Mouse (Mus musculus) bone marrow macrophage, adult 2 months (primary cell): ENCODE data around the gene Znrf4. TPM values are rescaled to one million over a fixed set of nuclear protein-coding genes. Genes with fewer than 3 reads are reported as not detected.

Experiments used
- H3K27ac ChIP-seq: 2 replicates; pipeline ENCODE4 v1.5.1; 2012; ENCODE audit warnings: low read depth, low read length; ENCODE audit not compliant: insufficient read depth
- H3K4me1 ChIP-seq: 2 replicates; pipeline ENCODE4 v1.6.1; 2012; ENCODE audit warnings: low read length; ENCODE audit not compliant: control insufficient read depth, insufficient read depth
- H3K4me3 ChIP-seq: 2 replicates; pipeline ENCODE4 v1.5.1; 2012; ENCODE audit warnings: mild to moderate bottlenecking, low read length, moderate library complexity; ENCODE audit not compliant: insufficient read depth
- CTCF ChIP-seq: IDR thresholded peaks from 2 replicates; pipeline ENCODE4 v1.5.1; 2012; ENCODE audit warnings: low read depth, mild to moderate bottlenecking, low read length, moderate library complexity
- POLR2A ChIP-seq: IDR thresholded peaks from 2 replicates; pipeline ENCODE4 v1.6.1; 2012; ENCODE audit warnings: mild to moderate bottlenecking, low read depth, low read length, borderline replicate concordance
- polyA plus RNA-seq: library from polyadenylated mRNA; stranded (reverse); fragments of >200 nt; gene quantifications from 2 replicates; pipeline ENCODE4 v1.2.4, GENCODE M21; 2012; ENCODE audit not compliant: missing spikeins, insufficient read depth, insufficient read length

Znrf4 gene
- polyA plus RNA-seq, result not detected in 2 replicates

DNA sequence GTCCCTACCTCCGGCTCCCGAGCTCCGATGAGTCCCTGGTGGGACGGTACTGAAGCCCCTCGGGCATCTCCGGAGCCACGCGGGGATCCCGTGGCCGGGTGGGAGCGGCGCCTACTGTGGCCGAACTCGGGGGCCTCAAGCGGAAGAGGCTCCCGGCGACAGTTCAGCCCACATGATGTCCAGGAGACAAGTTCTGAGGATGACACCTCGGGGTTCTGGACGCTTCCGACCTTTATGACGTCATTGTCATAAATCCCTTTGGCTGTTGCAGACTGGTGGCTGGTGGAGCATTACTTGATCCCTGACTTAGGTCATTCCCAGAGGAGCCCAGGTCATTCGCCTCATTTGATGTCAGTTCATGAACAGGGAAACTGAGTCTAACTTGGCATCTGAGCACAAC is at the start of gene Znrf4:
Znrf4 (minus strand) TSS at position 122 of the 400 bp plus-strand sequence.
- H3K4me1 ChIP-seq, result peaks cover 13% of the 10 kb centered on the region
- no peak within 1 kb of the TSS for H3K27ac ChIP-seq
- no peak within 1 kb of the TSS for H3K4me3 ChIP-seq
- TF ChIP-seq POLR2A (no peak), CTCF (no peak)

DNA sequence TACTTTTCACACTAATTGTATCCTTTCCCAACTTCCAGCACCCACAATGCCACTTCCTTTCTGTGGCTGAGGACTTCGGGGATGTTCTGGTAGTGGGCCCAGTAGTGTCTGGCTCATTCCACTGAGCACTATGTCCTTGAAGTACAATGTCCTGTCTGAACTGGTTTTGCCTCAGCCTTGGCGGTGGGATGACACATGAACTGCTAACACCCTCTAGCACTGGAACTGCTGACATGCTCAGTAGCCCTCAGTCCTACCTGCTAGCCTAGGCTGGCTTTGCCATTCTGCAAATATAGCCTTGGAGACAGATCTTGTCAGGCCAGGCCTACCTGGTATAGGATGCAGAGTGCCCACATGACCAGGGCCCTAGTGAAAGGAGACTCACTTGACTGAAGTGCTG is 49.6 kb upstream of the Znrf4 start:
- Histone ChIP-seq H3K4me3 (no peak overlapping the region), H3K4me1 (no peaks in the 10 kb centered on the region), H3K27ac (no peak overlapping the region)
- TF ChIP-seq CTCF, result no peak

DNA sequence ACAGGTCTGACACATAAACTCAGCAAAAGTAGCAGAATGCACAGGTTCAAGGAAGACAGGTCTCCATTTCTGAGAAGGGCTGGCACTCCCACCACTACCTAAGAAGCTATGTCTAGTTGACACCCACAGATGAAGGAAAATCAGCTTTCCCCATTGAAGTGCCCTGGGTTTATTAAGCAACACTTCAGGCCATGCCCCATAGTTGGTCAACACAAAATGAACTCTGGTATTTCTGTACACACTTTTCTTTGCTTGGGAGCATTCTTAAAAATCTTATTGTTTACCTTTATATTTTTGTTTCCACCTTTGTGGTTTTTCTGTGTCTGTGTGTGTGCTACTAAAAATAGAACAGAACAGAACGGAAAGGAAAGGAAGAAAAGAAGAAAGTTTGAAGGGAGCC is 47.9 kb upstream of the Znrf4 start:
- Histone ChIP-seq H3K27ac (no peak overlapping the region), H3K4me1 (no peaks in the 10 kb centered on the region), H3K4me3 (no peak overlapping the region)
- no peak for TF ChIP-seq POLR2A
- TF ChIP-seq CTCF, result no peak

DNA sequence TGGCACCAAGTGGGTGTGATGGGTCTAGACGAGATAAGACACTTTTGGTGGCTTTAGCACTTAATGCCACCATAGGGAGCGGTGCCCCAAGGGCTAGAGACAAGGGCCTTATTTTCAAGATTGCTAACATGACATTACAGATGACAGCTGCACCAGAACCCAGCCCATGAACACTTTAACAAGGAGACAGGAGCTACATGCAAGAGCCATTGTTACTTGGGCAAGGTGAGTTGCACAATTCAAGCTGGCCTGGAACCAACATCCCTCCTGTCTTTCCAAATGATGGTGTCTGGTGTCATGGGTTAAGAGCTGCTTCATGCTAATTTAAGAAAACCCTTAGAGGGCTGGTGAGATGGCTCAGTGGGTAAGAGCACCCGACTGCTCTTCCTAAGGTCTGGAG is 47.2 kb upstream of the Znrf4 start:
- TF ChIP-seq CTCF (no peak), POLR2A (no peak)

DNA sequence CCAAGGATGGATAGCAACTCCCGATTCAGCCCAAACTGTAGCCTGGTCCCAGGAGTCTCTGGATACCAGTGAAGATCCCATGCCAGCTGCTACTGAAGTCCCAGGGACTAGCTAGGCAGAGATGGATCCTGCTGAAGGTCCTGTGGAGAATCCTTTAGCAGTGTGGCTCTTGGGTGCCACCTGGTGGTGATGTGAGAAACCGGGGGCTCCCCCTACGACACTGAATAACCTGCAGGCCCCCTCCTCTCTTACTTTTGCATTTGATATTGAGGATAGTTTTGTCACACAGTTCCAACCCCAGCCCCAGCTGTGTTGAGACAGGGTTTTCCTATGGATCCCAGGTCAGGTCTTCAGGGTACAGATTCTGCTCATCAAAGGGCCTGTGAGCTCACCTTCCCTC is 46.2 kb upstream of the Znrf4 start:
- TF ChIP-seq POLR2A (no peak), CTCF (peak; percentile 86)
- H3K27ac ChIP-seq, result no peak overlapping the region
- H3K4me1 ChIP-seq, result no peaks in the 10 kb centered on the region

More for the DNA sequence above, 47.2 kb upstream of the Znrf4 start:
- no peaks in the 10 kb centered on the region for H3K4me1 ChIP-seq
- H3K27ac ChIP-seq, result no peak overlapping the region
- no peak overlapping the region for H3K4me3 ChIP-seq

DNA sequence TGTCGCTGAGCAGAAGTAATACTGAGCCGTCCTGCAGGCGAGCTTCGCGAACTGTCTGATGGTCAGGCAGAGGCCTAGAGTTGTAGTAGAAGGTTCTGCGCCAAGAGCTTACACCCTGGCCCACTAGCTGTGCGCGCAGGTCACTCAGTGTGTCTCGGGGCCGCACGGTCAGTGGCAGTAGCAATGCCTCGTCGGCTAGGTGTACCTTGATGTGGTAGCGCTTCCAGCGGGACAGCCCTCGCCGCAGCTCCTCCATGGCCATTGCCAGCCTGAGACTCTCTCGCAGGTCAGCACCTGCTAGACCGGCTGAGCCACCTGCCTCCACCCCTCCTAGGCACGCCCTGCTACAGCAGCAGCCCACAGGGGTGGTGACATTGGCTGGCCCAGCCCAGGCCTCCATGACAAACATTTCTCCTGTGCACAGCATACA is 41.9 kb upstream of the Znrf4 start, which contains the start of gene Gm20219:
Gm20219 (minus strand) TSS at position 266 of the 430 bp plus-strand sequence.
- Histone ChIP-seq H3K27ac (no peak within 1 kb of the TSS), H3K4me3 (no peak within 1 kb of the TSS), H3K4me1 (0 out of 2 replicates have a peak, but pooled peaks cover 2% of the 10 kb centered on the region)
- TF ChIP-seq POLR2A (no peak), CTCF (no peak)

More for the DNA sequence above, 46.2 kb upstream of the Znrf4 start:
- H3K4me3 ChIP-seq, result no peak overlapping the region

DNA sequence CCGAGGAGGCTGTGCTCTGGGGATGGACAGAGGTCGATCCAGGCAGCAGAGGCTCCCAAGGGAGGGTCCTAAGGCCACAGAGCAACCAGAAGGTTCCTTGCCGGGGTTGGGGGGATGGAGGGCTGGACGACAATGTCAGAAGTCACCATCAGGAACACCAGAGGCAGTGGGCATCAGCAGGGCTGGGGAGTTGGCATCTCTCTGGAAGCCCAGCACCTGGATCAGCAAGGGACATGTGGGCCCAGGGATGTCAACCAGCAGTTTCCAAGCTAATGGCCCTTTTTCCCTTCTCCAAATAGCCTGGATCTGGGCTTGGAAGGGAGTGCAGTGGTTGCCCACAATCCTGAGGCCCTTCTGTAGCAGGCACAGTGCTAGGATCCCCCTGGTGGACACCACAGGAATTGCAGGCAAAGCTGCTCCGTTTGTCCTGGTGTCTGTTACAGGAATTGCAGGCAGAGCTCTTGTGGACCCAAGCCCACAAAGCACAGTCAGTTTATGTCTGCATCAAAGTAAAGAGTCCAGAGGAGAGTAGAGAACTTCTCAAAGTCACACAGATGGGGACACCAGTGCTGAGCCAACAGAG is 40.6 kb upstream of the Znrf4 start:
- H3K27ac ChIP-seq, result no peak overlapping the region
- TF ChIP-seq POLR2A, result no peak
- TF ChIP-seq CTCF, result peak; percentile 98
- H3K4me1 ChIP-seq, result 0 out of 2 replicates have a peak, but pooled peaks cover 2% of the 10 kb centered on the region
- H3K4me3 ChIP-seq, result no peak overlapping the region

DNA sequence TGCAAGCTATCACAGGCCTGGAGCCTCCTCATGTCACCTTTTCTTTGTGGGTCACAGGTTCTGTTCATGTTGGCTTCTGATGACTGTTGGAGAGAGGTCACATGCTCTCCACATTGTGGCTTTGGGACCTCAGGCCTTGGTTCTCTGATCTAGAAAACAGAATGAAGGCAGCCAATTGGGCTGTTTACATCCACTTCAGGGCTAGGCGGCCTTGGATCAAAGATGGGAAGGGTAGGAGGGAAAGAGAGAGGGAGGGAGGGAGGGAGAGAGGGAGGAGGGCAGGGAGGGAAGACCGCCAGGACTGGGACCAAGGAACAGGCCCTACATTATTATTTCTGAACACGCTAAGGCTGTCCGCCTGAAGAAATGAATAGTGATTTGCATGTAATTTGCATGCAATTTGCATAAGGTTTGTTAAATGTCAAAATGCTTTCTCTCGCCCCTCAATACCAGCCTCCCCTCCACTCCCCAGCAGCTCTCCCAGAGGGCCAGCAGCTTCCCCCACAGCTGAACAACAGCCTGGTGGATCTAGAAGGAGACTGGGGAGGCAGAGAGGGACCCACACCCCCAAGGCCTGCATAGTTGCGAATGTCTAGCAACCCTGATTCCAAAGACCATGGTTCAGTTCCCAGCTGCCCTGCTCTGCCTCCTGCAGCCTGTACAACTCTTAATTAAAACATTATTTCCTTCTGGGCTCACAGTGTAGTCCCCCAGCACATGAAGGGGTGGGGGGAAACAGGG is 39.8 kb upstream of the Znrf4 start:
- Histone ChIP-seq H3K4me1 (0 out of 2 replicates have a peak, but pooled peaks cover 2% of the 10 kb centered on the region), H3K27ac (no peak overlapping the region), H3K4me3 (no peak overlapping the region)
- TF ChIP-seq CTCF (no peak), POLR2A (no peak)

DNA sequence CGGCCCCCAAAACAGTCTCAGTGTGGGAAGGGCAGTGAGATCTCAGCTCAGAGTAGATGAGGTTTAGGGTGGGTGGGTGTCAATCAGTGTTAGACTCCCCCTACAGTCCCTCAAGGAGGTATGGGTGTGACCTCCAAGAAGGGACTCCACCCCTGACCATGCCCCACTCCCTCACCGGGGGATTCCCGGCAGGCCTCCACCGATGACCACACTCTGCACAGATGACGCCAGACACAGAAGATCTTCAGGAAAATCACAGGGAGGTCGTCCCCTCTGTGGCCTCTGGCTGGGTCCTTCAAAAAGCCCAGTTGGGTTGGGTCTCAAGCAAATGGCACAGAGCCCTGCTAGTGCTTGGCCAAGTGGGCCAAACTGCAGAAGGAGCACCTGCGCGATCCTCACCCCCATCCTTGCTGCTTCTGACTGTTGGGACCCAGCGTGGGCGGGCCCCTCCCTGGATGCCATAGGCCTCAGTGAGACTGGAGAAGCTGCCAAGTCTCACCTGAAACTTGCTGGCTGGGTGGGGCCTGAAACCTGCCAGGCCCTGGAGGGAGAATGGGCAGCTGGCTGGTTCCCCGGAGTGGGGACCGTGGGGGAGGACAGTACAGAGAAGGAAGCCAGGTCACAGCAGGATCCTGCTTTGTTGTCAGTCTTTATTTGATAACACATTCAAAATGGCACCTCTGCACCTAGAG is 38.7 kb upstream of the Znrf4 start:
- H3K27ac ChIP-seq, result no peak overlapping the region
- 0 out of 2 replicates have a peak, but pooled peaks cover 2% of the 10 kb centered on the region for H3K4me1 ChIP-seq
- no peak overlapping the region for H3K4me3 ChIP-seq
- no peak for TF ChIP-seq POLR2A
- TF ChIP-seq CTCF, result no peak
